Mouse (Mus musculus) G1E-ER4 (cell line): ENCODE measurements around the gene Ccdc33. TPM values are rescaled to one million over a fixed set of nuclear protein-coding genes. Genes with fewer than 3 reads are reported as not detected.

Source experiments
- GATA1 ChIP-seq: IDR thresholded peaks from one replicate; pipeline ENCODE4 v1.8.0; 2012; ENCODE audit warnings: low read length, inconsistent platforms
- polyA plus RNA-seq: library from polyadenylated mRNA; stranded (reverse); fragments of >175 nt; gene quantifications from 2 replicates; pipeline ENCODE4 v1.2.3, GENCODE M21; 2012

The Ccdc33 gene
- polyA plus RNA-seq, 1 experiment = not detected

GRCm38 (mm10) chr9:58107494-58107893 is 11.1 kb downstream of the Ccdc33 start:
- no peak for TF ChIP-seq GATA1

GRCm38 (mm10) chr9:58105595-58106169 is 12.9 kb downstream of the Ccdc33 start:
- no peak for TF ChIP-seq GATA1

GRCm38 (mm10) chr9:58103647-58104046 is 15.0 kb downstream of the Ccdc33 start:
- TF ChIP-seq GATA1 = no peak

GRCm38 (mm10) chr9:58102013-58102412 is 16.6 kb downstream of the Ccdc33 start:
- TF ChIP-seq GATA1 = no peak

GRCm38 (mm10) chr9:58099836-58100565 is 18.6 kb downstream of the Ccdc33 start:
- TF ChIP-seq GATA1 = no peak

- TF ChIP-seq GATA1 = no peak
These were observed 21.9 kb downstream of the Ccdc33 start for GRCm38 (mm10) chr9:58096629-58097301.

GRCm38 (mm10) chr9:58095977-58096376 is 22.6 kb downstream of the Ccdc33 start:
- TF ChIP-seq GATA1 = no peak

- no peak for TF ChIP-seq GATA1
These were observed 24.8 kb downstream of the Ccdc33 start for GRCm38 (mm10) chr9:58093776-58094175.

GRCm38 (mm10) chr9:58092581-58093269 is 25.9 kb downstream of the Ccdc33 start:
- TF ChIP-seq GATA1 = no peak

GRCm38 (mm10) chr9:58091623-58092425 is 26.8 kb downstream of the Ccdc33 start:
- TF ChIP-seq GATA1 = no peak

- TF ChIP-seq GATA1 = no peak
These were observed 31.2 kb downstream of the Ccdc33 start for GRCm38 (mm10) chr9:58087277-58087998.

GRCm38 (mm10) chr9:58086861-58087260 is 31.8 kb downstream of the Ccdc33 start:
- TF ChIP-seq GATA1 = no peak

- no peak for TF ChIP-seq GATA1
These were observed 32.4 kb downstream of the Ccdc33 start for GRCm38 (mm10) chr9:58086203-58086602.

GRCm38 (mm10) chr9:58085074-58085473 is 33.5 kb downstream of the Ccdc33 start:
- TF ChIP-seq GATA1 = no peak

- TF ChIP-seq GATA1 = no peak
These were observed 34.0 kb downstream of the Ccdc33 start for GRCm38 (mm10) chr9:58084586-58084985.

- TF ChIP-seq GATA1 = no peak
These were observed 44.1 kb downstream of the Ccdc33 start for GRCm38 (mm10) chr9:58074561-58074960.
